Mouse (Mus musculus): ENCODE results near the gene Wdr95.

The Wdr95 gene

GRCm38 (mm10) chr5:149583507-149583906 lies 55.0 kb downstream of the Wdr95 start:
- no peak for DNase-seq

- no peak for DNase-seq
These were observed 55.7 kb downstream of the Wdr95 start for GRCm38 (mm10) chr5:149584154-149584655.

GRCm38 (mm10) chr5:149585231-149585630 lies 56.8 kb downstream of the Wdr95 start:
- no peak for DNase-seq

- DNase-seq = no peak
These were observed 57.4 kb downstream of the Wdr95 start for GRCm38 (mm10) chr5:149585910-149586309.

GRCm38 (mm10) chr5:149587327-149587895 lies 58.9 kb downstream of the Wdr95 start:
- DNase-seq = no peak

GRCm38 (mm10) chr5:149588814-149589534 lies 60.5 kb downstream of the Wdr95 start:
- DNase-seq = no peak

GRCm38 (mm10) chr5:149589932-149590331 lies 61.5 kb downstream of the Wdr95 start:
- DNase-seq = no peak

- DNase-seq = no peak
These were observed 65.7 kb downstream of the Wdr95 start for GRCm38 (mm10) chr5:149594215-149594614.

GRCm38 (mm10) chr5:149597351-149597750 lies 68.9 kb downstream of the Wdr95 start:
- DNase-seq = no peak

- DNase-seq = no peak
These were observed 73.5 kb downstream of the Wdr95 start for GRCm38 (mm10) chr5:149601996-149602395.

- DNase-seq = no peak
These were observed 74.8 kb downstream of the Wdr95 start for GRCm38 (mm10) chr5:149603241-149603640.

- no peak for DNase-seq
These were observed 78.7 kb downstream of the Wdr95 start for GRCm38 (mm10) chr5:149607083-149607720.

- DNase-seq = no peak
These were observed 83.1 kb downstream of the Wdr95 start for GRCm38 (mm10) chr5:149611476-149612164.

GRCm38 (mm10) chr5:149612165-149612518 lies 83.7 kb downstream of the Wdr95 start:
- DNase-seq = no peak

GRCm38 (mm10) chr5:149612740-149613139 lies 84.3 kb downstream of the Wdr95 start:
- no peak for DNase-seq

- no peak for DNase-seq
These were observed 87.7 kb downstream of the Wdr95 start for GRCm38 (mm10) chr5:149616138-149616537.

GRCm38 (mm10) chr5:149616817-149617216 lies 88.3 kb downstream of the Wdr95 start:
- peak in 1 of 2 experiments; percentile 6 for DNase-seq

- no peak for DNase-seq
These were observed 89.4 kb downstream of the Wdr95 start for GRCm38 (mm10) chr5:149617776-149618425.

GRCm38 (mm10) chr5:149622152-149622551 lies 93.7 kb downstream of the Wdr95 start:
- no peak for DNase-seq

- DNase-seq = no peak
These were observed 94.2 kb downstream of the Wdr95 start for GRCm38 (mm10) chr5:149622644-149623043.

GRCm38 (mm10) chr5:149623815-149624675 lies 95.6 kb downstream of the Wdr95 start:
- no peak for DNase-seq

GRCm38 (mm10) chr5:149625547-149625946 lies 97.1 kb downstream of the Wdr95 start:
- DNase-seq = no peak
